ENCODE assay signal across 13 mouse cellular contexts in the genomic region with DNA sequence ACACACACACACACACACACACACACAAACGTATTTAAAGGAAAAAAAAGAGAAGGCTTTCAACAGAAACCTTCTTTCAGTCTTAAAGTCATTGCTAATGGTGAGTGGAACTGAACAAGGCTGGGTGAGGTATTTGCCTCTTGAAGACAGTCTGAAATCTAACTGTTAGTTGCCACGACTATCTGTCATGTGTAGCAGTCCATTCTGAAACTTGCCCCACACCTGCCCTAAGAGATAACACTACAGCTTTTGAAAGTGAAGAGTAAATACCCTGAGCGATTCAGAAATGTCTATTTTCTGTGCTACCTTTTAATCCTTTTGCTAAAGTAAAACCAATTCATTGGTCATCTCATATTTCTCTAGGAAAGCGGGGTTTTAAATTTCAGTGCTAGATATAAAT.
"Had no signal": no experiment of that assay in that cellular context is flagged by ENCODE, and none has a peak within 500 bp of the region (broad histone marks: within the 10 kb centered on the region; RNA-seq: fewer than 3 reads in every experiment).

No protein-coding gene starts in this region.

- DNase-seq: kidney, adult 2 months; kidney, postnatal 14 days; lung, adult 2 months; lung, postnatal 4 days; right cerebral cortex, postnatal 25 days; thymus, postnatal 36 days had no signal

- ATAC-seq: lung, postnatal 0 days; midbrain, embryonic 16.5 days had no signal

- H3K27me3 ChIP-seq: kidney, embryonic 15.5 days; megakaryocyte, embryonic 14.5 days; midbrain, embryonic 12.5 days; neural tube, embryonic 13.5 days had no signal

- H3K4me1 ChIP-seq: kidney, embryonic 15.5 days; limb, embryonic 10.5 days; midbrain, embryonic 12.5 days; neural tube, embryonic 13.5 days had no signal

- H3K4me3 ChIP-seq: kidney, embryonic 15.5 days; limb, embryonic 10.5 days; midbrain, embryonic 12.5 days; neural tube, embryonic 13.5 days had no signal

- H3K9me3 ChIP-seq: kidney, embryonic 15.5 days; limb, embryonic 10.5 days; megakaryocyte, embryonic 14.5 days; midbrain, embryonic 12.5 days; neural tube, embryonic 13.5 days had no signal

- H3K27ac ChIP-seq: kidney, embryonic 15.5 days; limb, embryonic 10.5 days; midbrain, embryonic 12.5 days; neural tube, embryonic 13.5 days had no signal

- H3K9ac ChIP-seq: kidney, embryonic 15.5 days; midbrain, embryonic 12.5 days; neural tube, embryonic 13.5 days had no signal

- H3K4me2 ChIP-seq: kidney, embryonic 15.5 days; midbrain, embryonic 12.5 days; neural tube, embryonic 13.5 days had no signal
